Mouse (Mus musculus) CH12.LX (cell line): ENCODE results near the gene Eloa. TPM values are rescaled to one million over a fixed set of nuclear protein-coding genes. Genes with fewer than 3 reads are reported as not detected.
A peak's percentile ranks its signal among the peaks of the same experiment; 100 is the strongest.

Source experiments
- DNase-seq: peaks from one replicate; pipeline ENCODE4 v3.0.0-alpha.2; 2013; ENCODE audit errors: extremely low read depth
- H3K27ac ChIP-seq: 2 replicates; pipeline ENCODE4 v1.5.1; 2012; ENCODE audit warnings: low read depth, mild to moderate bottlenecking, control low read depth, moderate library complexity; ENCODE audit not compliant: insufficient read depth
- H3K27me3 ChIP-seq: replicated peaks from 2 replicates; pipeline ENCODE3; 2012; ENCODE audit warnings: inconsistent platforms
- H3K36me3 ChIP-seq, 2 experiments: replicated peaks in 1 of 2; 2 replicates each; pipeline versions ENCODE3 to v1.6.1; 2012; ENCODE audit warnings: inconsistent platforms in 1 of 2, low read length in 1 of 2, mild to moderate bottlenecking in 1 of 2, mixed read lengths in 1 of 2, moderate library complexity in 1 of 2; ENCODE audit not compliant: control insufficient read depth in 1 of 2, insufficient read depth in 1 of 2
- H3K4me1 ChIP-seq, 2 experiments: 2 replicates each; pipeline ENCODE4 v1.6.1; 2012; ENCODE audit warnings: inconsistent platforms in 1 of 2, moderate library complexity in 1 of 2; ENCODE audit not compliant: insufficient read depth in 2 of 2, control insufficient read depth in 1 of 2
- H3K4me2 ChIP-seq: 2 replicates; pipeline ENCODE4 v1.6.1; 2012; ENCODE audit warnings: low read depth, mild to moderate bottlenecking, control low read depth; ENCODE audit not compliant: poor library complexity, insufficient read depth, severe bottlenecking
- H3K4me3 ChIP-seq, 3 experiments: fragments of 150-350 bp in 1 of 3; sonication (generic) in 1 of 3; replicated peaks in 1 of 3; 2 replicates each; pipeline versions ENCODE3 to v1.5.1; 2011 to 2012; ENCODE audit warnings: low read depth in 2 of 3, low read length in 2 of 3, mild to moderate bottlenecking in 2 of 3, moderate library complexity in 2 of 3, control low read depth in 1 of 3, improper control_type of control experiment in 1 of 3, inconsistent platforms in 1 of 3, mixed read lengths in 1 of 3; ENCODE audit not compliant: poor library complexity in 1 of 3
- H3K79me2 ChIP-seq: replicated peaks from 2 replicates; pipeline ENCODE4 v1.6.1; 2012; ENCODE audit warnings: mild to moderate bottlenecking, moderate library complexity; ENCODE audit not compliant: control insufficient read depth, poor library complexity, insufficient read depth, severe bottlenecking; ENCODE audit errors: extremely low read depth
- H3K9ac ChIP-seq: 2 replicates; pipeline ENCODE4 v1.6.1; 2012; ENCODE audit warnings: low read depth, mild to moderate bottlenecking, control low read depth, moderate library complexity; ENCODE audit not compliant: insufficient read depth
- H3K9me3 ChIP-seq: replicated peaks from 2 replicates; pipeline ENCODE3; 2012; ENCODE audit warnings: low read length, inconsistent platforms, mixed read lengths
- BHLHE40 ChIP-seq: IDR thresholded peaks from 2 replicates; pipeline ENCODE4 v1.6.1; 2011; ENCODE audit warnings: mild to moderate bottlenecking, low read depth, low read length, improper control_type of control experiment
- CHD1 ChIP-seq: IDR thresholded peaks from 2 replicates; pipeline ENCODE4 v1.6.1; 2012; ENCODE audit warnings: low read depth, low read length, improper control_type of control experiment, inconsistent platforms
- CHD2 ChIP-seq: IDR thresholded peaks from 2 replicates; pipeline ENCODE4 v1.6.1; 2011; ENCODE audit warnings: low read length, improper control_type of control experiment
- CTCF ChIP-seq, 2 experiments: IDR thresholded peaks in 1 of 2; conservative IDR thresholded peaks in 1 of 2; 2 replicates each; pipeline ENCODE4 v1.5.1; 2011 to 2012; ENCODE audit warnings: low read depth in 2 of 2, low read length in 2 of 2, improper control_type of control experiment in 1 of 2, inconsistent platforms in 1 of 2, mild to moderate bottlenecking in 1 of 2, moderate library complexity in 1 of 2
- E2F4 ChIP-seq: IDR thresholded peaks from 2 replicates; pipeline ENCODE4 v1.6.1; 2011; ENCODE audit warnings: low read depth, low read length, improper control_type of control experiment; ENCODE audit not compliant: insufficient replicate concordance
- ELF1 ChIP-seq: IDR thresholded peaks from 2 replicates; pipeline ENCODE4 v1.6.1; 2014; ENCODE audit warnings: low read depth, mild to moderate bottlenecking, inconsistent platforms, low read length, improper control_type of control experiment
- EP300 ChIP-seq: IDR thresholded peaks from 2 replicates; pipeline ENCODE4 v1.6.1; 2011; ENCODE audit warnings: low read length, improper control_type of control experiment
- GABPA ChIP-seq: IDR thresholded peaks from 2 replicates; pipeline ENCODE4 v1.6.1; 2012; ENCODE audit warnings: low read depth, low read length, improper control_type of control experiment, inconsistent platforms; ENCODE audit not compliant: insufficient replicate concordance
- HCFC1 ChIP-seq: IDR thresholded peaks from 2 replicates; pipeline ENCODE4 v1.6.1; 2012; ENCODE audit warnings: low read depth, mild to moderate bottlenecking, inconsistent platforms, low read length, improper control_type of control experiment
- IRF4 ChIP-seq: IDR thresholded peaks from 2 replicates; pipeline ENCODE4 v1.6.1; 2014; ENCODE audit warnings: low read depth, mild to moderate bottlenecking, inconsistent platforms, low read length, improper control_type of control experiment
- JUN ChIP-seq: IDR thresholded peaks from 2 replicates; pipeline ENCODE4 v1.6.1; 2011; ENCODE audit warnings: low read depth, mild to moderate bottlenecking, low read length, improper control_type of control experiment, moderate library complexity; ENCODE audit not compliant: insufficient read depth
- JUND ChIP-seq: conservative IDR thresholded peaks from 2 replicates; pipeline ENCODE4 v1.6.1; 2011; ENCODE audit warnings: low read depth, low read length, improper control_type of control experiment
- KAT2A ChIP-seq: IDR thresholded peaks from 2 replicates; pipeline ENCODE4 v1.6.1; 2012; ENCODE audit warnings: low read length, improper control_type of control experiment, inconsistent platforms; ENCODE audit not compliant: insufficient replicate concordance
- MAFK ChIP-seq: IDR thresholded peaks from 2 replicates; pipeline ENCODE4 v1.6.1; 2011; ENCODE audit warnings: low read length, improper control_type of control experiment; ENCODE audit not compliant: insufficient replicate concordance
- MAZ ChIP-seq: IDR thresholded peaks from 2 replicates; pipeline ENCODE4 v1.6.1; 2012; ENCODE audit warnings: low read depth, mild to moderate bottlenecking, inconsistent platforms, low read length, improper control_type of control experiment, moderate library complexity
- MEF2A ChIP-seq: IDR thresholded peaks from 2 replicates; pipeline ENCODE4 v1.6.1; 2014; ENCODE audit warnings: low read depth, mild to moderate bottlenecking, inconsistent platforms, low read length, improper control_type of control experiment, borderline replicate concordance
- MXI1 ChIP-seq: IDR thresholded peaks from 2 replicates; pipeline ENCODE4 v1.6.1; 2011; ENCODE audit warnings: mild to moderate bottlenecking, low read depth, low read length, improper control_type of control experiment
- MYC ChIP-seq: IDR thresholded peaks from 2 replicates; pipeline ENCODE4 v1.6.1; 2011; ENCODE audit warnings: low read depth, mild to moderate bottlenecking, improper control_type of control experiment, low read length
- NELFE ChIP-seq: IDR thresholded peaks from 2 replicates; pipeline ENCODE4 v1.6.1; 2011; ENCODE audit warnings: low read depth, low read length, improper control_type of control experiment
- NRF1 ChIP-seq: IDR thresholded peaks from 2 replicates; pipeline ENCODE4 v1.6.1; 2014; ENCODE audit warnings: low read depth, mild to moderate bottlenecking, inconsistent platforms, low read length, improper control_type of control experiment, moderate library complexity
- PAX5 ChIP-seq: IDR thresholded peaks from 2 replicates; pipeline ENCODE4 v1.6.1; 2012; ENCODE audit warnings: low read length, inconsistent platforms, mixed read lengths
- POLR2A ChIP-seq: IDR thresholded peaks from 2 replicates; pipeline ENCODE4 v1.6.1; 2011; ENCODE audit warnings: low read depth, mild to moderate bottlenecking, improper control_type of control experiment, low read length
- POLR2AphosphoS2 ChIP-seq: IDR thresholded peaks from 2 replicates; pipeline ENCODE4 v1.6.1; 2011; ENCODE audit warnings: low read depth, low read length, improper control_type of control experiment
- RAD21 ChIP-seq: IDR thresholded peaks from 2 replicates; pipeline ENCODE4 v1.6.1; 2011; ENCODE audit warnings: low read depth, mild to moderate bottlenecking, low read length, improper control_type of control experiment, moderate library complexity
- RCOR1 ChIP-seq: conservative IDR thresholded peaks from 2 replicates; pipeline ENCODE4 v1.6.1; 2012; ENCODE audit warnings: low read depth, mild to moderate bottlenecking, inconsistent platforms, low read length, improper control_type of control experiment
- SIN3A ChIP-seq: IDR thresholded peaks from 2 replicates; pipeline ENCODE4 v1.6.1; 2012; ENCODE audit warnings: low read length, improper control_type of control experiment, inconsistent platforms
- SMC3 ChIP-seq: IDR thresholded peaks from 2 replicates; pipeline ENCODE4 v1.6.1; 2011; ENCODE audit warnings: low read depth, low read length, improper control_type of control experiment
- TBP ChIP-seq: conservative IDR thresholded peaks from 2 replicates; pipeline ENCODE4 v1.6.1; 2011; ENCODE audit warnings: low read depth, low read length, improper control_type of control experiment
- TCF12 ChIP-seq: IDR thresholded peaks from 2 replicates; pipeline ENCODE4 v1.6.1; 2014; ENCODE audit warnings: low read depth, mild to moderate bottlenecking, inconsistent platforms, low read length, improper control_type of control experiment
- UBTF ChIP-seq: IDR thresholded peaks from 2 replicates; pipeline ENCODE4 v1.6.1; 2012; ENCODE audit warnings: low read depth, mild to moderate bottlenecking, inconsistent platforms, low read length, improper control_type of control experiment, moderate library complexity
- USF1 ChIP-seq: IDR thresholded peaks from 2 replicates; pipeline ENCODE4 v1.6.1; 2014; ENCODE audit warnings: low read depth, mild to moderate bottlenecking, inconsistent platforms, low read length, improper control_type of control experiment
- USF2 ChIP-seq: conservative IDR thresholded peaks from 2 replicates; pipeline ENCODE4 v1.6.1; 2011; ENCODE audit warnings: low read depth, low read length, improper control_type of control experiment
- ZC3H11A ChIP-seq: IDR thresholded peaks from 2 replicates; pipeline ENCODE4 v1.6.1; 2012; ENCODE audit warnings: low read depth, mild to moderate bottlenecking, inconsistent platforms, low read length, improper control_type of control experiment
- ZKSCAN1 ChIP-seq: IDR thresholded peaks from 2 replicates; pipeline ENCODE4 v1.6.1; 2012; ENCODE audit warnings: low read depth, inconsistent platforms, low read length, improper control_type of control experiment, borderline replicate concordance
- ZMIZ1 ChIP-seq: IDR thresholded peaks from 2 replicates; pipeline ENCODE4 v1.6.1; 2012; ENCODE audit warnings: low read depth, mild to moderate bottlenecking, inconsistent platforms, low read length, improper control_type of control experiment
- ZNF384 ChIP-seq: IDR thresholded peaks from 2 replicates; pipeline ENCODE4 v1.6.1; 2012; ENCODE audit warnings: low read depth, low read length, improper control_type of control experiment, inconsistent platforms
- dilution Hi-C: fragments of 300-500 bp; cut with MboI; formaldehyde crosslinking; loops from 2 replicates; pipeline ENCODE4 v1.14.3; 2020; ENCODE audit warnings: low sequenced_read_pairs; ENCODE audit not compliant: extremely low pct_unique_long_range_greater_than_20kb, extremely low pct_ligation_motif_present
- in situ Hi-C: fragments of 300-500 bp; cut with MboI; formaldehyde crosslinking; loops from 3 replicates; pipeline ENCODE4 v1.14.3; 2019; ENCODE audit warnings: low sequenced_read_pairs, low pct_ligation_motif_present, low pct_unique_long_range_greater_than_20kb, mixed read lengths
- polyA plus RNA-seq: library from polyadenylated mRNA; unstranded; fragments of >175 nt; gene quantifications from 2 replicates; pipeline ENCODE4 v1.2.1, GENCODE M21; 2012; ENCODE audit warnings: low read depth; ENCODE audit not compliant: insufficient read length
- total RNA-seq, 2 experiments: library from RNA; depleted of rRNA; stranded (reverse); fragments of 300-350 nt in 1 of 2; fragments of >200 nt in 1 of 2; gene quantifications; 2 replicates each; pipeline ENCODE4 v1.2.3; 2012 to 2014

Eloa gene
- total and polyA plus RNA-seq, 3 experiments = 45.8 to 66.2 (median 66.0) TPM

GRCm38 (mm10) chr4:136069954-136070353 lies 48.4 kb upstream of the Eloa start:
- in situ Hi-C loops (no loop called here), dilution Hi-C loops (no loop called here)
- H3K9ac ChIP-seq = no peak overlapping the region
- no peak overlapping the region for H3K4me2 ChIP-seq
- H3K4me3 ChIP-seq = no peak overlapping the region
- peak; percentile 62 for DNase-seq
- TF ChIP-seq E2F4 = no peak
- no peak; the same call in 1 of the 2 replicates for TF ChIP-seq BHLHE40
- no peak for TF ChIP-seq POLR2AphosphoS2
- TF ChIP-seq TBP = no peak
- 0 out of 2 replicates have a peak, but pooled peaks have one; percentile 13 for TF ChIP-seq ELF1
- no peak for TF ChIP-seq RCOR1
- TF ChIP-seq HCFC1 = no peak
- no peak for TF ChIP-seq MAFK
- no peak for TF ChIP-seq TCF12
- no peak for TF ChIP-seq MEF2A
- TF ChIP-seq NELFE = no peak
- no peak for TF ChIP-seq KAT2A
- TF ChIP-seq CTCF (conservative IDR thresholded peaks at IDR 0.05 in 1 of 2, IDR thresholded peaks at IDR 0.05 in 1 of 2; ENCODE audit: low read depth in 2 of 2, low read length in 2 of 2) = peak; percentile 49 to 76; a peak in 3 of 4 replicates
- no peak for TF ChIP-seq CHD1
- TF ChIP-seq ZC3H11A = peak; percentile 90
- no peak for TF ChIP-seq ZMIZ1
- no peak for TF ChIP-seq POLR2A
- no peak for TF ChIP-seq EP300
- TF ChIP-seq SIN3A = no peak
- 0 out of 2 replicates have a peak, but pooled peaks have one; percentile 11 for TF ChIP-seq IRF4
- TF ChIP-seq SMC3 = peak; percentile 93
- no peak for TF ChIP-seq ZNF384
- TF ChIP-seq MYC = no peak
- TF ChIP-seq NRF1 = no peak
- TF ChIP-seq MAZ = no peak
- peak; percentile 70 for TF ChIP-seq RAD21
- TF ChIP-seq USF2 = no peak
- TF ChIP-seq USF1 = no peak
- TF ChIP-seq UBTF = no peak
- no peak for TF ChIP-seq GABPA
- TF ChIP-seq MXI1 = no peak
- no peak for TF ChIP-seq CHD2
- TF ChIP-seq PAX5 = no peak
- no peak for TF ChIP-seq JUND
- TF ChIP-seq ZKSCAN1 = no peak
- no peak for TF ChIP-seq JUN
- H3K36me3 ChIP-seq = no peaks in the 10 kb centered on the region
- H3K4me1 ChIP-seq = peaks cover 7 to 17% of the 10 kb centered on the region in 2 experiments
- H3K27me3 ChIP-seq = peaks cover 10% of the 10 kb centered on the region
- no peaks in the 10 kb centered on the region for H3K9me3 ChIP-seq
- no peak overlapping the region for H3K27ac ChIP-seq
- no peaks in the 10 kb centered on the region for H3K79me2 ChIP-seq
